Mouse (Mus musculus) heart, embryonic 16.5 days (tissue): ENCODE data around the gene Nudt14. TPM values are rescaled to one million over a fixed set of nuclear protein-coding genes. Genes with fewer than 3 reads are reported as not detected.

Experiments used
- ATAC-seq: fragments of 200-750 bp; cut with Nextera tagmentation; replicated peaks from 2 replicates; pipeline ENCODE4 v1.8.0; 2017; ENCODE audit warnings: moderate number of reproducible peaks; ENCODE audit not compliant: insufficient read depth, low FRiP score; ENCODE audit errors: extremely low read depth
- H3K27ac ChIP-seq: fragments of 300-500 bp; sonication (generic); 2 replicates; pipeline ENCODE4 v1.5.1; 2014; ENCODE audit warnings: mild to moderate bottlenecking, low read length, control low read depth, moderate library complexity
- H3K27me3 ChIP-seq: fragments of 300-500 bp; sonication (generic); 2 replicates; pipeline ENCODE4 v1.6.1; 2014; ENCODE audit warnings: low read length, mixed read lengths; ENCODE audit not compliant: control insufficient read depth, insufficient read depth
- H3K36me3 ChIP-seq: fragments of 300-500 bp; sonication (generic); 2 replicates; pipeline ENCODE4 v1.6.1; 2014; ENCODE audit not compliant: control insufficient read depth, insufficient read depth
- H3K4me1 ChIP-seq: fragments of 300-500 bp; sonication (generic); 2 replicates; pipeline ENCODE4 v1.6.1; 2014; ENCODE audit warnings: low read length, mixed read lengths; ENCODE audit not compliant: control insufficient read depth, insufficient read depth
- H3K4me2 ChIP-seq: fragments of 300-500 bp; sonication (generic); 2 replicates; pipeline ENCODE4 v1.6.1; 2014; ENCODE audit warnings: low read depth, mild to moderate bottlenecking, control low read depth, low read length
- H3K4me3 ChIP-seq: fragments of 300-500 bp; sonication (generic); 2 replicates; pipeline ENCODE4 v1.5.1; 2014; ENCODE audit warnings: mild to moderate bottlenecking, control low read depth, low read length
- H3K9ac ChIP-seq: fragments of 300-500 bp; sonication (generic); 2 replicates; pipeline ENCODE4 v1.6.1; 2014; ENCODE audit warnings: low read length, control low read depth
- H3K9me3 ChIP-seq: fragments of 300-500 bp; sonication (generic); replicated peaks from 2 replicates; pipeline ENCODE4 v1.6.1; 2016; ENCODE audit warnings: low read length; ENCODE audit not compliant: control insufficient read depth
- WGBS: fragments of 180-500 bp; shearing (Covaris S2); extraction: QIAGEN DNeasy Blood & Tissue Kit; methylation state at CpG from one replicate; pipeline ENCODE4 v1.1.7; 2014; 5-methylcytosine and 5-hydroxymethylcytosine counted together
- polyA plus RNA-seq: library from polyadenylated mRNA; unstranded; fragments of >200 nt; fragmentation: Nextera tagmentation; extraction: Ambion mirVana; gene quantifications from 2 replicates; pipeline ENCODE4 v1.2.1, GENCODE M21; 2015

The Nudt14 gene
- polyA plus RNA-seq, 1 experiment from 2014 or later, result 36.0 TPM

GRCm38 (mm10) chr12:112952926-112953565 is 11.1 kb upstream of the Nudt14 start:
- H3K27me3 ChIP-seq, result no peaks in the 10 kb centered on the region
- H3K9ac ChIP-seq, result peak overlapping the region; percentile 28; the same call in 1 of the 2 replicates
- H3K4me2 ChIP-seq, result no peak overlapping the region
- H3K9me3 ChIP-seq, result no peaks in the 10 kb centered on the region
- 47% methylated on average over 3 of the region's 3 CpGs for WGBS
- peaks cover 33% of the 10 kb centered on the region for H3K4me1 ChIP-seq
- peak overlapping the region; percentile 59 for H3K27ac ChIP-seq
- no peak for ATAC-seq
- H3K36me3 ChIP-seq, result no peaks in the 10 kb centered on the region
- no peak overlapping the region for H3K4me3 ChIP-seq

GRCm38 (mm10) chr12:112952433-112952832 is 10.5 kb upstream of the Nudt14 start:
- WGBS, result 30% methylated on average over 8 of the region's 8 CpGs
- Histone ChIP-seq H3K4me2 (no peak overlapping the region), H3K9me3 (no peaks in the 10 kb centered on the region), H3K9ac (peak overlapping the region; percentile 28; the same call in 1 of the 2 replicates), H3K27ac (peak overlapping the region; percentile 59), H3K27me3 (no peaks in the 10 kb centered on the region), H3K4me3 (no peak overlapping the region), H3K4me1 (peaks cover 30% of the 10 kb centered on the region), H3K36me3 (no peaks in the 10 kb centered on the region)
- ATAC-seq, result peak; percentile 28

GRCm38 (mm10) chr12:112951150-112951842 is 9.4 kb upstream of the Nudt14 start:
- no peak for ATAC-seq
- Histone ChIP-seq H3K27ac (peak overlapping the region; percentile 58), H3K9me3 (no peaks in the 10 kb centered on the region), H3K4me2 (peak overlapping the region; percentile 84), H3K9ac (peak overlapping the region; percentile 72; the same call in 1 of the 2 replicates), H3K4me1 (peaks cover 30% of the 10 kb centered on the region), H3K36me3 (no peaks in the 10 kb centered on the region), H3K27me3 (no peaks in the 10 kb centered on the region), H3K4me3 (no peak overlapping the region)
- 18% methylated on average over 7 of the region's 7 CpGs for WGBS

GRCm38 (mm10) chr12:112950761-112951129 is 8.8 kb upstream of the Nudt14 start:
- 3% methylated on average over 6 of the region's 6 CpGs for WGBS
- H3K4me1 ChIP-seq, result peaks cover 30% of the 10 kb centered on the region
- ATAC-seq, result 0 out of 2 replicates have a peak, but pooled peaks have one; percentile 3

GRCm38 (mm10) chr12:112950040-112950760 is 8.3 kb upstream of the Nudt14 start:
- Histone ChIP-seq H3K9me3 (no peaks in the 10 kb centered on the region), H3K27me3 (no peaks in the 10 kb centered on the region), H3K4me2 (peak overlapping the region; percentile 84), H3K36me3 (no peaks in the 10 kb centered on the region), H3K9ac (peak overlapping the region; percentile 72), H3K4me1 (peaks cover 30% of the 10 kb centered on the region), H3K27ac (peak overlapping the region; percentile 58), H3K4me3 (peak overlapping the region; percentile 60)
- WGBS, result under 1% methylated on average over 58 of the region's 58 CpGs
- ATAC-seq, result peak; percentile 76

More at GRCm38 (mm10) chr12:112950761-112951129, 8.8 kb upstream of the Nudt14 start:
- H3K36me3 ChIP-seq, result no peaks in the 10 kb centered on the region
- no peaks in the 10 kb centered on the region for H3K27me3 ChIP-seq
- H3K9me3 ChIP-seq, result no peaks in the 10 kb centered on the region
- H3K27ac ChIP-seq, result peak overlapping the region; percentile 58
- peak overlapping the region; percentile 84 for H3K4me2 ChIP-seq
- H3K4me3 ChIP-seq, result peak overlapping the region; percentile 60
- H3K9ac ChIP-seq, result peak overlapping the region; percentile 72

- Histone ChIP-seq H3K4me3 (no peak overlapping the region), H3K4me2 (no peak overlapping the region), H3K27ac (peak overlapping the region; percentile 75), H3K36me3 (no peaks in the 10 kb centered on the region), H3K9me3 (no peaks in the 10 kb centered on the region), H3K27me3 (no peaks in the 10 kb centered on the region), H3K4me1 (peaks cover 17% of the 10 kb centered on the region), H3K9ac (no peak overlapping the region; the same call in 1 of the 2 replicates)
- WGBS, result 23% methylated on average over 4 of the region's 4 CpGs
- no peak for ATAC-seq
Observed at GRCm38 (mm10) chr12:112947307-112947706, 5.4 kb upstream of the Nudt14 start.

GRCm38 (mm10) chr12:112943669-112944068 is 1.7 kb upstream of the Nudt14 start:
- H3K9me3 ChIP-seq, result no peaks in the 10 kb centered on the region
- no peak for ATAC-seq
- H3K4me1 ChIP-seq, result peaks cover 7% of the 10 kb centered on the region
- H3K27me3 ChIP-seq, result no peaks in the 10 kb centered on the region
- no peak overlapping the region for H3K4me3 ChIP-seq
- H3K4me2 ChIP-seq, result no peak overlapping the region
- H3K9ac ChIP-seq, result no peak overlapping the region
- H3K36me3 ChIP-seq, result no peaks in the 10 kb centered on the region
- H3K27ac ChIP-seq, result no peak overlapping the region
- 63% methylated on average over 2 of the region's 2 CpGs for WGBS

- no peaks in the 10 kb centered on the region for H3K27me3 ChIP-seq
- H3K4me3 ChIP-seq, result peak overlapping the region; percentile 80
- no peaks in the 10 kb centered on the region for H3K9me3 ChIP-seq
- peak overlapping the region; percentile 89 for H3K4me2 ChIP-seq
- H3K36me3 ChIP-seq, result no peaks in the 10 kb centered on the region
- peaks cover 7% of the 10 kb centered on the region for H3K4me1 ChIP-seq
- ATAC-seq, result no peak
- peak overlapping the region; percentile 85 for H3K9ac ChIP-seq
- H3K27ac ChIP-seq, result peak overlapping the region; percentile 76
- WGBS, result 36% methylated on average over 10 of the region's 10 CpGs
Observed at GRCm38 (mm10) chr12:112941156-112941775, 658 bp downstream of the Nudt14 start.
